Comparison of ENCODE assay signal across 26 mouse cellular contexts in genomic region chr5:125985356-125985755, GRCm38 (mm10).
"Had no signal": no experiment of that assay in that cellular context is flagged by ENCODE, and none has a peak within 500 bp of the region (broad histone marks: within the 10 kb centered on the region; RNA-seq: fewer than 3 reads in every experiment).

No protein-coding gene starts in this region.

- ATAC-seq: hindbrain, embryonic 16.5 days; intestine, embryonic 16.5 days had no signal

- DNase-seq: gastrocnemius, postnatal 14 days; gastrocnemius, postnatal 36 days; heart, adult 18-20 months; heart, postnatal 14 days; heart, postnatal 36 days; kidney, adult 11 months; kidney, adult 2 months; kidney, adult 9 months; kidney, postnatal 14 days; kidney, postnatal 36 days; layer of hippocampus, adult 9-11 months; liver; liver, embryonic 13.5 days had no signal

- H3K27ac ChIP-seq: heart, embryonic 13.5 days; heart, embryonic 15.5 days; hindbrain, embryonic 12.5 days; hindbrain, embryonic 14.5 days; kidney, embryonic 15.5 days; kidney, postnatal 0 days; left cerebral cortex, adult 2 months; limb, embryonic 10.5 days; limb, embryonic 12.5 days; liver, embryonic 13.5 days had no signal

- H3K4me3 ChIP-seq: heart, embryonic 13.5 days; heart, embryonic 15.5 days; hindbrain, embryonic 12.5 days; kidney, embryonic 15.5 days; left cerebral cortex, adult 2 months; limb, embryonic 10.5 days; limb, embryonic 12.5 days; liver, embryonic 13.5 days had no signal

- H3K27me3 ChIP-seq: heart, embryonic 13.5 days; heart, embryonic 15.5 days; hindbrain, embryonic 12.5 days; kidney, embryonic 15.5 days; limb, embryonic 12.5 days; liver, embryonic 13.5 days had no signal

- H3K4me1 ChIP-seq: heart, embryonic 13.5 days; heart, embryonic 15.5 days; hindbrain, embryonic 12.5 days; kidney, embryonic 15.5 days; limb, embryonic 10.5 days; limb, embryonic 12.5 days; liver, embryonic 13.5 days had no signal

- H3K9me3 ChIP-seq: heart, embryonic 15.5 days; hindbrain, embryonic 12.5 days; kidney, embryonic 15.5 days; limb, embryonic 10.5 days; limb, embryonic 12.5 days had no signal

- H3K36me3 ChIP-seq: heart, embryonic 13.5 days; heart, embryonic 15.5 days; hindbrain, embryonic 12.5 days; kidney, embryonic 15.5 days; limb, embryonic 10.5 days; limb, embryonic 12.5 days; liver, embryonic 13.5 days had no signal

- H3K9ac ChIP-seq: heart, embryonic 13.5 days; heart, embryonic 15.5 days; hindbrain, embryonic 12.5 days; hindbrain, embryonic 14.5 days; kidney, embryonic 15.5 days; limb, embryonic 12.5 days; liver, embryonic 13.5 days had no signal

- H3K4me2 ChIP-seq: heart, embryonic 11.5 days; heart, embryonic 13.5 days; heart, embryonic 15.5 days; hindbrain, embryonic 12.5 days; hindbrain, embryonic 14.5 days; kidney, embryonic 15.5 days; limb, embryonic 12.5 days; liver, embryonic 11.5 days; liver, embryonic 13.5 days had no signal
